Mouse (Mus musculus) cortical plate, adult 2 months (tissue): ENCODE measurements around the gene Spc24. TPM values are rescaled to one million over a fixed set of nuclear protein-coding genes. Genes with fewer than 3 reads are reported as not detected.

Experiments used
- H3K27ac ChIP-seq: fragments of 200-500 bp; 2 replicates; pipeline ENCODE4 v1.5.1; 2012; ENCODE audit warnings: low read length, control low read depth, inconsistent platforms; ENCODE audit not compliant: insufficient read depth
- H3K4me1 ChIP-seq: fragments of 200-500 bp; 2 replicates; pipeline ENCODE4 v1.6.1; 2011; ENCODE audit warnings: low read length; ENCODE audit not compliant: control insufficient read depth, insufficient read depth
- H3K4me3 ChIP-seq: fragments of 200-500 bp; 2 replicates; pipeline ENCODE4 v1.5.1; 2011; ENCODE audit warnings: mild to moderate bottlenecking, low read length, control low read depth; ENCODE audit not compliant: insufficient read depth
- CTCF ChIP-seq: fragments of 200-500 bp; IDR thresholded peaks from 2 replicates; pipeline ENCODE4 v1.5.1; 2011; ENCODE audit warnings: mild to moderate bottlenecking, control low read depth, low read length; ENCODE audit not compliant: insufficient read depth; ENCODE audit errors: extremely low read depth
- POLR2A ChIP-seq: fragments of 200-500 bp; IDR thresholded peaks from 2 replicates; pipeline ENCODE4 v1.6.1; 2011; ENCODE audit warnings: mild to moderate bottlenecking, low read length, control low read depth; ENCODE audit not compliant: insufficient read depth; ENCODE audit errors: extremely low read depth
- polyA plus RNA-seq: library from polyadenylated mRNA; depleted of rRNA; stranded (reverse); fragments of >200 nt; gene quantifications from 2 replicates; pipeline ENCODE4 v1.2.3, GENCODE M21; 2012; rRNA removed

Gene Spc24
- 2.3 and 3.3 TPM in 2 replicates for polyA plus RNA-seq

GRCm38 (mm10) chr9:21760155-21761088, at the start of gene Spc24:
Gene Spc24 (minus strand): TSS chr9:21760303.
- TF ChIP-seq CTCF (0 out of 2 replicates have a peak, but pooled peaks have one; percentile 0), POLR2A (no peak)
- H3K4me3 ChIP-seq = peak within 1 kb of the TSS; percentile 37
- no peak within 1 kb of the TSS for H3K27ac ChIP-seq
- H3K4me1 ChIP-seq = no peaks in the 10 kb centered on the region

GRCm38 (mm10) chr9:21808561-21808960, 48.5 kb upstream of the Spc24 start:
- Histone ChIP-seq H3K4me3 (no peak overlapping the region), H3K27ac (no peak overlapping the region), H3K4me1 (peaks cover 8% of the 10 kb centered on the region)
- TF ChIP-seq CTCF (peak; percentile 33; the same call in 1 of the 2 replicates), POLR2A (no peak)

GRCm38 (mm10) chr9:21806976-21807375, 46.9 kb upstream of the Spc24 start:
- Histone ChIP-seq H3K27ac (no peak overlapping the region), H3K4me1 (peaks cover 8% of the 10 kb centered on the region), H3K4me3 (no peak overlapping the region)
- TF ChIP-seq POLR2A = no peak
- TF ChIP-seq CTCF = no peak

- TF ChIP-seq POLR2A = no peak
- TF ChIP-seq CTCF = no peak
- Histone ChIP-seq H3K4me3 (no peak overlapping the region), H3K4me1 (peaks cover 8% of the 10 kb centered on the region)
These were observed 46.3 kb upstream of the Spc24 start for GRCm38 (mm10) chr9:21806363-21806762.

GRCm38 (mm10) chr9:21803986-21804644, 44.0 kb upstream of the Spc24 start:
- peak; percentile 88 for TF ChIP-seq CTCF
- no peak for TF ChIP-seq POLR2A
- H3K4me3 ChIP-seq = peak overlapping the region; percentile 3; the same call in 1 of the 2 replicates
- H3K4me1 ChIP-seq = peaks cover 8% of the 10 kb centered on the region
- H3K27ac ChIP-seq = no peak overlapping the region

More at GRCm38 (mm10) chr9:21806363-21806762, 46.3 kb upstream of the Spc24 start:
- no peak overlapping the region for H3K27ac ChIP-seq

GRCm38 (mm10) chr9:21801591-21801990, 41.5 kb upstream of the Spc24 start:
- no peak for TF ChIP-seq CTCF
- no peak for TF ChIP-seq POLR2A
- Histone ChIP-seq H3K4me3 (no peak overlapping the region), H3K27ac (no peak overlapping the region), H3K4me1 (peaks cover 5% of the 10 kb centered on the region)

- Histone ChIP-seq H3K27ac (no peak overlapping the region), H3K4me1 (peaks cover 3% of the 10 kb centered on the region), H3K4me3 (no peak overlapping the region)
- no peak for TF ChIP-seq POLR2A
These were observed 41.0 kb upstream of the Spc24 start for GRCm38 (mm10) chr9:21801121-21801520.

GRCm38 (mm10) chr9:21799010-21799350, 38.9 kb upstream of the Spc24 start:
- H3K27ac ChIP-seq = no peak overlapping the region
- H3K4me3 ChIP-seq = peak overlapping the region; percentile 68; the same call in 1 of the 2 replicates
- TF ChIP-seq POLR2A = no peak
- TF ChIP-seq CTCF = no peak
- no peaks in the 10 kb centered on the region for H3K4me1 ChIP-seq

- H3K4me3 ChIP-seq = peak within 1 kb of the TSS; percentile 68
- TF ChIP-seq CTCF (no peak), POLR2A (no peak)
- no peaks in the 10 kb centered on the region for H3K4me1 ChIP-seq
- H3K27ac ChIP-seq = peak within 1 kb of the TSS; percentile 92
These were observed 38.4 kb upstream of the Spc24 start, which contains the start of gene Kank2 for GRCm38 (mm10) chr9:21798345-21799009. Gene Kank2 (minus strand): TSS chr9:21798744.

GRCm38 (mm10) chr9:21797921-21798344, 37.8 kb upstream of the Spc24 start:
- peak overlapping the region; percentile 68 for H3K4me3 ChIP-seq
- H3K27ac ChIP-seq = peak overlapping the region; percentile 43; the same call in 1 of the 2 replicates
- no peak for TF ChIP-seq POLR2A
- no peak for TF ChIP-seq CTCF
- no peaks in the 10 kb centered on the region for H3K4me1 ChIP-seq
